Mouse (Mus musculus): ENCODE data around the gene Slc37a1.
A peak's percentile ranks its signal among the peaks of the same experiment; 100 is the strongest.

Slc37a1 gene

GRCm38 (mm10) chr17:31286492-31286891 is at the start of gene Slc37a1:
Slc37a1 (plus strand) TSS chr17:31286792.
- DNase-seq, result no peak

DNA sequence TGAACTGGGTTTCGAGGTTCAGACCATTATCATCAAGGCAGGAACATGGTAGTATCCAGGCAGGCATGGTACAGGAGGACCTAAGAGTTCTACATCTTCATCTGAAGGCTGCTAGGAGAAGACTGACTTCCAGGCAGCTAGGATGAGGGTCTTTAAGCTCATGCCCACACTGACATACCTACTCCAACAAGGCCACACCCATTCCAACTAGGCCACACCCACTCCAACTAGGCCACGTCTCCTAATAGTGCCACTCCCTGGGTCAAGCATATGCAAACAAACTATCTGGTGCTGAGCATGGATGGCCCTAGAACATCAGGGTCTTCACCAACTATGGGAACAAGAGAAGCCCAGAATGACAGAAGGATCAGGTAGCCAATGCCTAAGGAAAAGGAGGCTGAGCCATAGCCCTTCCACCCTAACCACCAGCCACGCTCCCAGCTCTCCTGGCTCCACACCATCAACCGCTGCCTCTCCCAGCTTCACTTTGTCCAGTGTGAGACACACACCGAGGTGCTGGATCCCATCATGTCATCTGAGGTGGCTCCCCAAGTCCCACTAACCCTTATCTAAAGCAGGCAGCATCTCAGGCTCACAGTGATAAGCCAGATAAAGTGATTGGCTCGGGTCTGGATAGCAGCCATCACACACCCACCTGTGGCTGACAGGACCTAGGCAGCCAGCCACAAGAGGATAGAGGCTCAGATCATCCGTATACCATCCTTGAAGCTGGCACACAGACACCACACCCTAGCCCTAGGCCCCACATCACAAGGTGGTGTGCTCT is 48.2 kb upstream of the Slc37a1 start:
- peak; percentile 0 for DNase-seq

DNA sequence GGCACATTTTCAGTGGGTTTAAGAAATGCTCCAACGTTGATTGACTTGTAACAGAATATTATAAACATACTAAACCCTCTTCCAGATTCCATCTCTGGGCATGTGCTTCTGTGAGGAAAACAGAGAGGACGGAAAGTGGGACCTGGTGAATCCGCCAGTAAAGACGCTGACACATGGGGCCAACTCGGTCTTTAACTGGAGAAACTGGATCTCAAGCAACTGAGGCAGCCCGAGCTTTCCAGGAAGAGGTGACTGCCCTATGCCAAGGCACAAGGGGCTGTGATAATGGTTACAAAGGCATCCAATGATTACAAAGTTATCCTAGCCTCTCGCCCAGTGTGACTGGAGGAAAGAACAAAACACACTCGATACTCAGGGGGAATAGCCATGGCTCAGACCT is 45.4 kb upstream of the Slc37a1 start:
- no peak for DNase-seq

DNA sequence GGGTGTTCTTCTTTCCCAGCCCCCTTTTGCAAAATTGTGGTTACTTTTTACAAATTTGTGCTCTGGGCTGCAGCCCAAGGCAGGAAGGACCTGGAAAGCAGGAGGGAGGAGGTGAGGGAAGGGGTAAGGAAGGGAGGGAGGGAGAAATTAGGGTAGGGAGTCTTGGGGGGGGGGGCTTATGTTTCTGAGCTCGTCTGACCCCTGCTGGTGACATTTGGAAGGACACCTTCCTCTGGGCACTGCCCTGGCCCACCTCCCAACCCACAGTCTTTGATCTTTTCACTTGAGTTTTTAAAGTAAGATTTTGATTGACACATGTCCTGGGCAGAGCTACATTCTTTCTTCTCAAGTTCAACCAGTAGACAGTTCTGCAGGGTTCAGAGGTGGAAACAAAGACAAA is 43.8 kb upstream of the Slc37a1 start:
- DNase-seq, result no peak

GRCm38 (mm10) chr17:31245321-31245720 is 41.3 kb upstream of the Slc37a1 start:
- no peak for DNase-seq

DNA sequence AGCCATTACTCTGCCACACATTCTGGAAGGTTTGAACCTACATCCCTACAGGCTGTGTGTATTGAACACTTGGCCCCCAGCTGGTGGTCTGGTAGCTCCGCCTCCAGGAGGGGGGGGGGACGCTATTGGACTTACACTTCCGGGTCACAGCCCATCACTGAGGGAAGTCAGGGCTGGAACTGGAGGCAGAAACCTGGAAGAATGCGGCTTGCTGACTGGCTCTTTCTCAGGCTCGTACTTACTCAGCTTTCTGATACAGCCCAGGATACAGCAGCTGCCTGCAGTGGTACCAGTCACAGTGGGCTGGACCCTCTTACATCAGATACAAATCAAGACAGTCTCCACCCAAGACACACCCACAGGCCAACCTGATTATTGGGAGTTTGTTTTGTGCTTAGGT is 39.4 kb upstream of the Slc37a1 start:
- no peak for DNase-seq

DNA sequence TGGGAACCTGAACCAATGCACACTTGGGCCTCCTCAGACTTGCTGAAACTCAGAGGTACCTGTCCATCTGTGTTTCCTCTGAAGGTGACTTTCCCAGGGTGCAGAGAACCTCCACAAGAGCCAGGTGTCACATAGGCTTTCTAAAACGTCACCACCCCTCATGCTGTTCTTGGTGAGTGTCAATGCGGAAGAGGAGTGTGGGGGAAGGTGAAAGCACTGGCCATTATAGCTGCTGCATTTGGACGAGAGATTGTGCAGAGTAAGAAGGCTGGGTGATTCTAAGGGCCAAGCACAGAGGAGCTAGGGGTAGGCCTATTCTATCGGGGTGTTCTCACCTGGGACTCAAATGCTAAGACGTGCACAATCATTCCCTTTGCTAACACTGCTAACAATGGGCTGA is 32.6 kb upstream of the Slc37a1 start:
- DNase-seq, result no peak

- peak; percentile 77 for DNase-seq
Observed at GRCm38 (mm10) chr17:31254463-31254931, 32.1 kb upstream of the Slc37a1 start.

GRCm38 (mm10) chr17:31257149-31257548 is 29.4 kb upstream of the Slc37a1 start:
- DNase-seq, result no peak

DNA sequence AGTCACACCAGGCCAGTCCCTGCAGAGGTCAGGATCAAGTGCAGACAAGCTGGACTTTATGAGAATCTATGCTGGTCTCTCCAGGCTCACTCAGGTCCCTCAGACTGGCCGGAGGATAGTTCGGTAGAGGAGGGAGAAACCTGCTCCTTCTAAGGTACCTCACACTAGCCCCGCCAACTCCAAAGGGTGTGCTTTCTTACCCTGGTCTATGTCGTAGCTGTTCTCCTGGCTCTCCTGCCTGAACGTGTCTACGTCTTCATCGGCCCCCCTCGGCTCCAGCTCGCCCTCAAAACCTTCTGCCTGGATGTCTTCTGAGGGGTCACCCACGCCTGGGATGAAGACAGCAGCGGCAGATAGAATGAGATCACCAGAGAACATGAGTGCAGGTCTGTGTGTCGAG is 28.7 kb upstream of the Slc37a1 start:
- peak; percentile 2 for DNase-seq

GRCm38 (mm10) chr17:31258310-31258865 is 28.2 kb upstream of the Slc37a1 start:
- peak; percentile 3 for DNase-seq

DNA sequence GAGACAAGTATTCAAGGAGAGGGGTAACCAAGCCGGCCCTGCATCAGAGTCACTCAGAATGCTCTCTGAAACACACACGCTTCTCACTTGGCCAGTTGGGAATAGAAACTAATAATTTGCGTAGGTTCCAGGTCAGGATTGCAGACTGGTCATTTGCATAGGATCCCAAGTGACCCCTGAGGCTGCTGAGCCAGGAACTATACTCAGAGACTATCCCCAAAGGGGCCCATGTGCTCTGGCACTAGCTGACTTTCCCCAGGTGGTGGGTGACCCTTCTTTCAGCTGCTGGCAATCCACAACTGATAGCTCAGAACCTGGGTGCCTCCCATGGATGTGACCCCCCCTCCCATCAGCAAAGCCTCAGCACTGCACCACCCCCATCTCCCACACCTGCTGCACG is 27.4 kb upstream of the Slc37a1 start:
- no peak for DNase-seq

DNA sequence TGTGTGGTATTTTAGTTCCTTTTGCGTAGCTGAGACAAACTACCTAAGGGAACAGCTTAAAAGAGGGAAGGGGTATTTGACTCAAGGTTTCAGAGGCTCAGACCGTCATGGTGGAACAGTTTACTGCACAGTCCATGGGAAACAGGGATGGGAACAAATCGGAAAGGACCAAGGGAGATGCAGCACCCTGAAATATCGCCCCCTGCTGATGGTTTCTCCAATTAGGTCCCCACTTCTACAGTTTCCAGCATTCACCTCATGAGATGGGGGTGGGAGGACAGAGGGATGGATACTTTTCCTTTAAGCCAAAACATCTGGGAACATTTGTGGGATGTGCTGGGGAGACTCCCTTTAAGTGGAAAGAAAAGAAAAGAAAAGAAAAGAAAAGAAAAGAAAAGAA is 26.8 kb upstream of the Slc37a1 start:
- DNase-seq, result peak; percentile 2

DNA sequence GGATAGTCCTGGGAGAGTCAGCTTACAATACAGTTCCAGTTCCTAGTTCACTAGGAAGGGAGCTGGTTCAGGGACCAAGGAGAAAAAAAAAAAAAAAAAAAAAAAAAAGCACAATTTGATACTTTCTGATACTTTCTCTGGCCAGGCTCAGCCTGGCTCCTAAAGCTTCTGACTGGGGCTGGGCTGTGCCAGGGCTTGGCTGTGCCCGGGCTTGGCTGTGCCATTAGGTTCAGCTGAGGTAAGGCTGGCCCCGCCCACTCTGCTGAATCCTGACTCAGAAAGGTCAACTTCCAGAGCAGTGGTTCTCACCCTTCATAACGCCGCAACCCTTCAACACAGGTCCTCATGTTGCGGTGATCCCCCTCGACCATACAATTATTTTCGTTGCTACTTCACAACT is 26.2 kb upstream of the Slc37a1 start:
- DNase-seq, result no peak

DNA sequence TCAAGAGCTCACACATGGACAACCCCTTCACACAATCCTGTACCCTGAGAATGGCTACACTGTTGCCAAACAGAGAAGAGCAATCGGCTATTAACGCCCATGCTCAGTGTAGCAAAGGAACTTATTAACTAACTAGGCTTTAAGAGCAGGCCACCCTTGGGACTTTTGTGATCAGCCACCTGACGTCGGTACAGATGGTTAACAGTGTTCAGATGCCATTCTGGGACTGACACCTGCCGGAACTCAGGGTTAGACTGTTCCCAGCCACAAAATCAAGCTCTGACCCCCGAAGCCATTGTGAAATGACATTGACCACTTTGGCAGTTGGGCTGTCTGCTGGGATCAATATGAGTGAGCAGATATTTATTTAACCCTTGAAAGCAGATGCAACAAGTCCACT is 25.2 kb upstream of the Slc37a1 start:
- DNase-seq, result no peak

- peak; percentile 2 for DNase-seq
Observed at GRCm38 (mm10) chr17:31262715-31263114, 23.9 kb upstream of the Slc37a1 start.

DNA sequence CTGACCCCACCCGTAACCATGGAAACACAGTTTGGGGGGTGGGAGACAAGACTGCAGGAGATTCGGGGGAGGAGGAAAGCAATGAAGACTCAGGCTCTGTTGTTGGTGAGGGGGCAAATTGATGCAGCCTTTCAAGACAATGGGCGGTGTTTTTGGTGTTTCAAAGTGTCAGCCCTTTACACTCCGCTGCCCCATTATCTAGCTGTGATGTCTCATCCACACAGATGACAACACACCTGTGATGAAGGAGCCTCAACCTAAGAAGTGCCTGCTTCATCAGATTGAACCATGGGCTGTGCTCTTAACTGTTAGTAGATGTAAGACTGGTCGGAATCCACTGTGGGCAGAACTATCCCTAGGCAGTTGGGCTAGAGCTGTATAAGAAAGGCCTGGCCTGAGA is 22.8 kb upstream of the Slc37a1 start:
- peak; percentile 3 for DNase-seq

- peak; percentile 1 for DNase-seq
Observed at GRCm38 (mm10) chr17:31264372-31264771, 22.2 kb upstream of the Slc37a1 start.

DNA sequence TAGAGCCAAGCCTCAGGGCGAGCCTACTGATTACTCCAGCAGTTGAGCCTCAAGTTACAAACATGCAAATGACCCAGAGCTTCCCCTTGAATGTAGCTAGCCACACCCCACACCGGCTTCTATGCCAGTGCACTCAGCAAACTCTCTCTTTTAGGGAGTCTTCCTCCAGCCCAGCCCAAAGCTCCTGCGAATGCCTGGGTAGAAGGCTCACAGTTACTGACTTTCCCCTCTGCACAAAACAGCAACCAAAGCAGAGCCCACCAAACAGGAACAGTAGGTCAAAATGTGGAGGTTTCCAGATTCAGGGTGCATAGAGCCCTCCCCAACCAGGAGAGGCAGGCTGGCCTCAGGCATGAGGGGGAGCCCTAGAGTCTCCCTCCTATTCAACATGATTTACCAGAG is 21.4 kb upstream of the Slc37a1 start:
- peak; percentile 2 for DNase-seq

GRCm38 (mm10) chr17:31265831-31266230 is 20.8 kb upstream of the Slc37a1 start:
- DNase-seq, result no peak

DNA sequence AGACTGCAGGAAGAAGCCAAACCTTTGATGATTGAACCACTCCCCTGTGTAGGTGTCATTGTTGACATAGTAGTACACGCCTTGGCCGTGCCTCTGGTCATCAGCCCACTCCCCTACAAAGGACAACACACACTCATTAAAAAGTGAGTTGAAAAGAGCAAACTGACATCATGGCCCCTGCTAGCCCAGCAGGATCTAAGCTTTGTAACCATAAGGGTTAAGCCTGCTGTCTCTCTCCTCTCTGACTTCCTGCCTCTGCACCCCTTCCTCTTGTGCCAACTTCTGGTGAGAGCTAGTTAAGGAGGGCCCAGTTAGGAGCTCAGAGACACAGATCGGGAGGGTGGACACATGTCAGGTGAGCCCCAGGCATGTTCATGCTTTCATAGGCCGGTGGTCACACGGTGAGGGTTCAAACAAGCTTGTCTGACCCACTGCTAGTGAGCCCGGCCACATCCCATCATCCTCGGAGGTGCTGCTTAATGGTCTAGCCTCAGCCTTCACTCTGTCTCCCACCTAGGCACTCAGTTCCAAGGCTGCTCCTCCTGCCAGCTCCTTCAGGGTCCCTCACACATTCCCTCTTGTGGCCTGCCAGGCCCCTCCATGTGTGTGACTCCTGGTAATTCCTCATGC is 20.2 kb upstream of the Slc37a1 start:
- DNase-seq, result no peak

DNA sequence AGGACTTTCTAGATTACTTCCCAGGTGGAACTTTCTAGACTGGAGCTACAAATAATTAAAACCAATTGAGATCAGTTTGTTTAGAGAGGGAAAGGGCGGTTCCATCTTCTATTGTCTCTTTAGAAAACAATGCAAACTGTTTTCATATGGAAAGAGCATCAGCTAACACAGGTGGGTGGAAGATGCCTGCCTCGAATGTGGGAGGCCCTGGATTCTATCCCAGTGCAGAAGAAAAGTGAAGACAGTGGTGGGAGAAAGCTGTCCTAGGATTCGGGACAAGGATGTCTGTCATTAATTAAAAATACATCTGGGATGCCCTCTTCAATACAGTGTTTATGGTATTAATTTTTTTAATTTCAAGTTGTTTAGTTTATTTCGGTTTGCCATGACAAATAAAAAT is 19.5 kb upstream of the Slc37a1 start:
- DNase-seq, result peak; percentile 16

DNA sequence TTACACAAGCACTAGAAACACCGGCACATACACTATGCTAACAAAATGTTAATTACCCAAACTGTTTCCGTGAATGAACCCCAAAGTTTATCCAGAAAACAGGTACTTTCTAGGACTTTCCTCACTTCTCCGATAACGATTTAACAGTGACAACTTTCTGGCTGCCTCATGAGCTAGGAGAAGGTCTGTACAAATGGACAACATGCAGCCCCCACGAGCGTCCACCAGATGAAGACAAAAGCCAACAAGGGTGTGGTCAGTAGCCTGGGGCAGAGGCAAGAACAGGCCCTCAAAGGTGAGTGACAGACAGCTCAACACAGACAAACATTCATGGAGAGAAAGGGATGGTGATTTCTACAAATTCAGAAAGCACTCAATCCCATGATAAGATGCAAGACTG is 19.0 kb upstream of the Slc37a1 start:
- DNase-seq, result no peak

DNA sequence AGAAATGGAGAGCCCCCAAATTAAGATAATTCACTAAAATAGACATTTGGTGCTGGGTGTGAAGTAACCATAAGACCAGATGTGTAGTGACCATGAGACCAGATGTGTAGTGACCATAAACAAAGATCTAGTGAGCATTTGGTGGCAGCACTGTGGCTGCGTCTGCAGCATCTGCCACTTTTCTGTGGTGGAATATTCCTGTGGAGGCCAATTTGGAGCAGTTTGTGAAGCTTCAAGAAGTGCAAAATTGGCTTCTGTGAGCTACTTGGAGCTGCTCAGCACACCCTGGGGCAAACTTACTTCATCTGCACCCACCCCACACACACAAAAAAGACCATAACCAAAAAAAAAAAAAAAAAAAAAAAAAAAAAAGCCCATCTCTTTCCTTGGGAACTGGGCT is 18.6 kb upstream of the Slc37a1 start:
- DNase-seq, result peak; percentile 29

All from right cerebral cortex, postnatal 25 days (tissue).